ENCODE assay signal across 25 mouse cellular contexts in the genomic region with DNA sequence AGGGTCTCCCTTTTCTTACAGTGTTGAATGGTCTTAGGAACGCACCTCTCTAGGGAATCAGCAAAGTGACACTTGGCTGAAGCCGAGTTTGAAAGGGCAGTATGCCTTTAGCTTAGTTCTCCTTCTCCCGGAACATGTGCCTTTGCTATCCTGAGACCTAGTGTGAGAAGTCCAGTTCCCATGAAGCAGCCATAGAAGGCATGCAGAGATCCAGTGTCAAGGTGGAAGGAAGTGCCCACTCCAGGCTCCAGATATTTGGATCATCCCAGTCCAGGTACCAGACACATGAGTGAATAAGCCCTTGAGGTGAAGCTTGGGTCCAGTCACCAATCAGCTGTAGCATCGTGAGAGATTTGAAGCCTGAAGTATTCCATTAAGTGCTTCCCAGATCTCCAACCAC. TPM values are rescaled to one million over a fixed set of nuclear protein-coding genes. Genes with fewer than 3 reads are reported as not detected.
"Had no signal": no experiment of that assay in that cellular context is flagged by ENCODE, and none has a peak within 500 bp of the region (broad histone marks: within the 10 kb centered on the region; RNA-seq: fewer than 3 reads in every experiment).

No protein-coding gene starts in this region.

- H3K9ac ChIP-seq: neural tube, embryonic 13.5 days; neural tube, embryonic 15.5 days; stomach, embryonic 15.5 days had no signal

- H3K9me3 ChIP-seq: neural tube, embryonic 13.5 days; neural tube, embryonic 15.5 days; stomach, embryonic 15.5 days had no signal

- DNase-seq: retina, postnatal 1 day; right cerebral cortex, adult 18-20 months; right cerebral cortex, postnatal 14 days; right cerebral cortex, postnatal 25 days; right cerebral cortex, postnatal 4 days; spleen, adult 18-20 months; thymus, adult 18-20 months; thymus, adult 2 months; thymus, postnatal 14 days; thymus, postnatal 25 days; thymus, postnatal 36 days; thymus, postnatal 4 days had no signal

- H3K4me1 ChIP-seq: neural tube, embryonic 13.5 days; neural tube, embryonic 15.5 days; stomach, embryonic 15.5 days had no signal

- H3K27me3 ChIP-seq: neural tube, embryonic 13.5 days; neural tube, embryonic 15.5 days; stomach, embryonic 15.5 days had no signal

- H3K27ac ChIP-seq: neural tube, embryonic 13.5 days; neural tube, embryonic 15.5 days; stomach, embryonic 15.5 days; stomach, postnatal 0 days had no signal

- H3K4me2 ChIP-seq: neural tube, embryonic 13.5 days; neural tube, embryonic 15.5 days; stomach, embryonic 15.5 days had no signal

- H3K4me3 ChIP-seq: neural tube, embryonic 13.5 days; neural tube, embryonic 15.5 days; stomach, embryonic 15.5 days had no signal

RNA-seq across cellular contexts. Expression of a gene that starts 6.7 kb away (rescaled TPM):
- polyA plus RNA-seq: neural tube, embryonic 13.5 days; neural tube, embryonic 14.5 days; neural tube, embryonic 15.5 days; stomach, embryonic 14.5 days; stomach, embryonic 16.5 days; stomach, postnatal 0 days had no signal

RNA-seq across cellular contexts. Expression of a gene that starts 9.4 kb away (rescaled TPM):
- total RNA-seq: neutrophil, adult 5-6 weeks had no signal
- polyA plus RNA-seq: neural tube, embryonic 13.5 days; neural tube, embryonic 14.5 days; neural tube, embryonic 15.5 days; small intestine, adult 2 months; spleen, adult 2 months; stomach, embryonic 14.5 days; stomach, embryonic 15.5 days; stomach, embryonic 16.5 days; stomach, postnatal 0 days; testis, adult 2 months; thymus, adult 2 months; thymus, postnatal 0 days; urinary bladder, adult 2 months had no signal

RNA-seq across cellular contexts. Expression of a gene that starts 10.7 kb away (rescaled TPM):
- total RNA-seq: neutrophil, adult 5-6 weeks had no signal

RNA-seq across cellular contexts. Expression of a gene that starts 30.8 kb away (rescaled TPM):
- total RNA-seq: neutrophil, adult 5-6 weeks had no signal
- polyA plus RNA-seq: small intestine, adult 2 months; spleen, adult 2 months; thymus, adult 2 months had no signal
